Mouse (Mus musculus): ENCODE results near the gene Adcy7. TPM values are rescaled to one million over a fixed set of nuclear protein-coding genes. Genes with fewer than 3 reads are reported as not detected.
A peak's percentile ranks its signal among the peaks of the same experiment; 100 is the strongest.

Gene Adcy7
- polyA plus RNA-seq, 1 experiment = 5.4 TPM

GRCm38 (mm10) chr8:88298733-88299103 lies 26.5 kb downstream of the Adcy7 start:
- H3K27ac ChIP-seq (ENCODE audit: control insufficient read depth, insufficient read depth, low read depth, low read length) = peak overlapping the region; percentile 18
- H3K4me3 ChIP-seq (ENCODE audit: control insufficient read depth, low read depth, low read length) = no peak overlapping the region
- peaks cover 11% of the 10 kb centered on the region; the same call in 1 of the 2 replicates for H3K4me1 ChIP-seq (ENCODE audit: control insufficient read depth, insufficient read depth, low read length)
- no peaks in the 10 kb centered on the region for H3K27me3 ChIP-seq (ENCODE audit: control insufficient read depth, insufficient read depth, low read length)
- TF ChIP-seq POLR2A (IDR thresholded peaks at IDR 0.05; ENCODE audit: control insufficient read depth, low read depth, low read length) = no peak
- TF ChIP-seq CTCF (IDR thresholded peaks at IDR 0.05; ENCODE audit: control insufficient read depth, insufficient read depth, insufficient replicate concordance, low read depth, low read length) = no peak
- H3K36me3 ChIP-seq (ENCODE audit: control insufficient read depth, insufficient read depth, low read length) = no peaks in the 10 kb centered on the region

DNA sequence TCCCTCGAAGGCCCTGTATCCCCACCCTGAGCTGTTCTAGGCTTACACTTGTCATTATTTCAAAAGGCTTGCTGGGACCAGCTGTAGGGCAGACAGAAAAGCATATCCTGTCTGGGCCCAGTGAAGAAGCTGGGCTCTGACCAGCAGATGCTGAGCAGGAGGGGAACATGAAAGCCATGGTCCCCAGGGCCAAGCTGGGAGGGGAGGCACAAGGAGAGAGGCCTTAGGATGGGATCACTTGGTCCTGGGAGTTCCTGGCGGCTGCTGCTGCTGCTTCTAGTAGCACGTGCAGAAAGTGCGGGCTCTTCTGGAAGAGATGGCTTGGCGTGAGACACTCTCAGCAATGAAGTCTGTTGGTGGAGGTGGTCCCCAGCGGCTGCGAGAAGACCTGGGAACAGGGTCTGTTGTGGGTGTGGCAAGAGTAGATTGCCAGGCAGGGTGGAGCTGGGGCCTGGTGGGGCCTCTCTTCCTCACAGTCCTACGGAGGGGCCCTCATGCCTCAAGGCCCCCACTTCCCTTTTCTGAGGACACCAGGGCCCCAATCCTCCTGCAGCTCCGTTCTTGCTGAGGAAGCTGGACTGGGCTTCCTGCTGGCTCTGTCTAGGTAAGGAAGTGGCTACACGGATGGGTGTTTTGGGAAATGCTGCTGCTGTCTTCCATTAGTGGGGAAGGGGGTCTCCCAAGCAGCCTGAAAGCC lies 27.9 kb downstream of the Adcy7 start:
- peak overlapping the region; percentile 24; the same call in 1 of the 2 replicates for H3K27ac ChIP-seq (ENCODE audit: control insufficient read depth, insufficient read depth, low read depth, low read length)

GRCm38 (mm10) chr8:88301589-88302437 lies 29.6 kb downstream of the Adcy7 start:
- H3K4me1 ChIP-seq (ENCODE audit: control insufficient read depth, insufficient read depth, low read length) = peaks cover 9% of the 10 kb centered on the region; the same call in 1 of the 2 replicates
- H3K27me3 ChIP-seq (ENCODE audit: control insufficient read depth, insufficient read depth, low read length) = no peaks in the 10 kb centered on the region
- no peaks in the 10 kb centered on the region for H3K36me3 ChIP-seq (ENCODE audit: control insufficient read depth, insufficient read depth, low read length)
- TF ChIP-seq POLR2A (IDR thresholded peaks at IDR 0.05; ENCODE audit: control insufficient read depth, low read depth, low read length) = no peak
- TF ChIP-seq CTCF (IDR thresholded peaks at IDR 0.05; ENCODE audit: control insufficient read depth, insufficient read depth, insufficient replicate concordance, low read depth, low read length) = no peak
- no peak overlapping the region for H3K4me3 ChIP-seq (ENCODE audit: control insufficient read depth, low read depth, low read length)
- no peak overlapping the region for H3K27ac ChIP-seq (ENCODE audit: control insufficient read depth, insufficient read depth, low read depth, low read length)

More for the DNA sequence above, 27.9 kb downstream of the Adcy7 start:
- Histone ChIP-seq H3K4me1 (ENCODE audit: control insufficient read depth, insufficient read depth, low read length) (peaks cover 11% of the 10 kb centered on the region; the same call in 1 of the 2 replicates), H3K27me3 (ENCODE audit: control insufficient read depth, insufficient read depth, low read length) (no peaks in the 10 kb centered on the region), H3K36me3 (ENCODE audit: control insufficient read depth, insufficient read depth, low read length) (no peaks in the 10 kb centered on the region), H3K4me3 (ENCODE audit: control insufficient read depth, low read depth, low read length) (no peak overlapping the region)
- TF ChIP-seq POLR2A (IDR thresholded peaks at IDR 0.05; ENCODE audit: control insufficient read depth, low read depth, low read length) (no peak), CTCF (IDR thresholded peaks at IDR 0.05; ENCODE audit: control insufficient read depth, insufficient read depth, insufficient replicate concordance, low read depth, low read length) (no peak)

GRCm38 (mm10) chr8:88305814-88306213 lies 33.6 kb downstream of the Adcy7 start:
- H3K4me3 ChIP-seq (ENCODE audit: control insufficient read depth, low read depth, low read length) = no peak overlapping the region
- no peak for TF ChIP-seq POLR2A (IDR thresholded peaks at IDR 0.05; ENCODE audit: control insufficient read depth, low read depth, low read length)
- TF ChIP-seq CTCF (IDR thresholded peaks at IDR 0.05; ENCODE audit: control insufficient read depth, insufficient read depth, insufficient replicate concordance, low read depth, low read length) = no peak
- H3K27ac ChIP-seq (ENCODE audit: control insufficient read depth, insufficient read depth, low read depth, low read length) = no peak overlapping the region
- no peaks in the 10 kb centered on the region for H3K27me3 ChIP-seq (ENCODE audit: control insufficient read depth, insufficient read depth, low read length)
- no peaks in the 10 kb centered on the region for H3K36me3 ChIP-seq (ENCODE audit: control insufficient read depth, insufficient read depth, low read length)
- H3K4me1 ChIP-seq (ENCODE audit: control insufficient read depth, insufficient read depth, low read length) = no peaks in the 10 kb centered on the region

DNA sequence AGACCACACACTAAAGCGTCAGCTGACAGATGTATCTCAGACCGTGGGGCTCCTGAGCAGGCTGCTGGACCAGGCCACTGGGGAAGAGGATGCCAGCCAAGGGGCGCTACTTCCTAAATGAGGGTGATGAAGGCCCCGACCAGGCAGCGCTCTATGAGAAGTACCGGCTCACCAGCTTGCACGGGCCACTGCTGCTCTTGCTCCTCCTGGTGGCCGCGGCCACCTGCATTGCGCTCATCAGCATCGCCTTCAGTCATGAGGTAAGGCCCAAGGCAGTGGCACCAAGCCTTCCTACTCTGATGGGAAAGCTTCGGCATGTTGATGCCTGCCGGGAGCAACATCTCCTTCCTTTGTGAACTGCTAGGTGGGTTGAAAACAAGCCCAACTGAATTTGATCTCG lies 34.3 kb downstream of the Adcy7 start:
- no peaks in the 10 kb centered on the region for H3K27me3 ChIP-seq (ENCODE audit: control insufficient read depth, insufficient read depth, low read length)

GRCm38 (mm10) chr8:88307736-88308135 lies 35.5 kb downstream of the Adcy7 start:
- TF ChIP-seq CTCF (IDR thresholded peaks at IDR 0.05; ENCODE audit: control insufficient read depth, insufficient read depth, insufficient replicate concordance, low read depth, low read length) = no peak
- no peak for TF ChIP-seq POLR2A (IDR thresholded peaks at IDR 0.05; ENCODE audit: control insufficient read depth, low read depth, low read length)

More for the DNA sequence above, 34.3 kb downstream of the Adcy7 start:
- Histone ChIP-seq H3K4me1 (ENCODE audit: control insufficient read depth, insufficient read depth, low read length) (no peaks in the 10 kb centered on the region), H3K27ac (ENCODE audit: control insufficient read depth, insufficient read depth, low read depth, low read length) (no peak overlapping the region), H3K4me3 (ENCODE audit: control insufficient read depth, low read depth, low read length) (no peak overlapping the region), H3K36me3 (ENCODE audit: control insufficient read depth, insufficient read depth, low read length) (no peaks in the 10 kb centered on the region)
- TF ChIP-seq CTCF (IDR thresholded peaks at IDR 0.05; ENCODE audit: control insufficient read depth, insufficient read depth, insufficient replicate concordance, low read depth, low read length) (peak; percentile 39; the same call in 1 of the 2 replicates), POLR2A (IDR thresholded peaks at IDR 0.05; ENCODE audit: control insufficient read depth, low read depth, low read length) (no peak)

DNA sequence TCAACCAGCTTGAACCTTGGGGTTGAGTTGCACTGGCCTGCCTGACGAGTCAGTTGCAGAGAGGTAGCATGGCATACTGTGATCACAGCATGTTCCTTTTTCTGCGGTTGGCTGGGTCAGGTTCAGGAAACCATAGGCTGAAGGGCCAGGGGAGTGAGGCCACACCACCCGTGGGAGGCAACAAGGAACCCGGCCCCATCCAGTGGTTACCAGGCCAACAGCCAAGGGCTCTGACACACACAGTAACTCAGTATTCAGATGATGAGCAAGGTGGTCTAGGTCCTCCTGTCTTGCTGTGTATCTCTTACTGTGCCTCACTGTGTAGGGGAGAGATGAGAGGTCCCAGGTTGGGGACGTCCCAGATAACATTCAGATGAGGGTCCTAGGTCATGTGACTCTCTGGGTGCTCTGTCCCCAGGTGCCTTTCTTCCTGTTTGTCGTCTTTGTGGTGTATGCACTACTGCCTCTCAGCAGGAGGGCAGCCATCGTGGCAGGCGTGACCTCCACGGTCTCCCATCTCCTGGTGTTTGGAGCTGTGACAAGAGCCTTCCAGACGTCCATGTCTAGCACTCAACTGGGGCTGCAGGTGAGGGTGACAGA lies 37.2 kb downstream of the Adcy7 start:
- H3K27ac ChIP-seq (ENCODE audit: control insufficient read depth, insufficient read depth, low read depth, low read length) = no peak overlapping the region
- no peaks in the 10 kb centered on the region; the same call in 1 of the 2 replicates for H3K4me1 ChIP-seq (ENCODE audit: control insufficient read depth, insufficient read depth, low read length)
- H3K4me3 ChIP-seq (ENCODE audit: control insufficient read depth, low read depth, low read length) = no peak overlapping the region
- no peaks in the 10 kb centered on the region for H3K27me3 ChIP-seq (ENCODE audit: control insufficient read depth, insufficient read depth, low read length)
- no peak for TF ChIP-seq POLR2A (IDR thresholded peaks at IDR 0.05; ENCODE audit: control insufficient read depth, low read depth, low read length)
- no peak for TF ChIP-seq CTCF (IDR thresholded peaks at IDR 0.05; ENCODE audit: control insufficient read depth, insufficient read depth, insufficient replicate concordance, low read depth, low read length)
- H3K36me3 ChIP-seq (ENCODE audit: control insufficient read depth, insufficient read depth, low read length) = no peaks in the 10 kb centered on the region

More at GRCm38 (mm10) chr8:88307736-88308135, 35.5 kb downstream of the Adcy7 start:
- H3K4me1 ChIP-seq (ENCODE audit: control insufficient read depth, insufficient read depth, low read length) = no peaks in the 10 kb centered on the region
- H3K27ac ChIP-seq (ENCODE audit: control insufficient read depth, insufficient read depth, low read depth, low read length) = no peak overlapping the region
- H3K4me3 ChIP-seq (ENCODE audit: control insufficient read depth, low read depth, low read length) = no peak overlapping the region
- H3K27me3 ChIP-seq (ENCODE audit: control insufficient read depth, insufficient read depth, low read length) = no peaks in the 10 kb centered on the region
- no peaks in the 10 kb centered on the region for H3K36me3 ChIP-seq (ENCODE audit: control insufficient read depth, insufficient read depth, low read length)
